Mouse (Mus musculus): ENCODE results near the gene Phldb2.

Gene Phldb2

DNA sequence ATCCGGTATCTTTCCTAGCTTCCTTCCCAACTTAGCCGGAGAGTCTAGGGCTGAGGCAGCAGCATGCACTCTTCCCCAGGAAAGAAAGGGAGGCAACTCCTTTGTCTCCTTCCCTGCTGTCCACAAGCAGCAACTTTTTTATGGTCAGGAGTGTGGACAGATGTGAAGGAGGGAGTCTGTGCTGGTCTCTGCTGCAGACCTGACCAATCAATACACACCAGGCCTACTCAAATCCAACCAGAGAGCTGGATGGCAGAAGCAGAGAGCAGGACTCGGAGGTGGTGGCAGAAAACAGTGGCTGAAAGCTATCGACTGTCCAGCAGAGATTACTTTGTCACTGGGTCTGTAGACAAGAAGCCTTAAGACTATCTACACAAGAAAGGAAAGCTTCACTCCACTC lies at the start of gene Phldb2:
Gene Phldb2 (minus strand): TSS at position 205 of the 400 bp plus-strand sequence.
- no peak for DNase-seq (ENCODE audit: low spot score)

DNA sequence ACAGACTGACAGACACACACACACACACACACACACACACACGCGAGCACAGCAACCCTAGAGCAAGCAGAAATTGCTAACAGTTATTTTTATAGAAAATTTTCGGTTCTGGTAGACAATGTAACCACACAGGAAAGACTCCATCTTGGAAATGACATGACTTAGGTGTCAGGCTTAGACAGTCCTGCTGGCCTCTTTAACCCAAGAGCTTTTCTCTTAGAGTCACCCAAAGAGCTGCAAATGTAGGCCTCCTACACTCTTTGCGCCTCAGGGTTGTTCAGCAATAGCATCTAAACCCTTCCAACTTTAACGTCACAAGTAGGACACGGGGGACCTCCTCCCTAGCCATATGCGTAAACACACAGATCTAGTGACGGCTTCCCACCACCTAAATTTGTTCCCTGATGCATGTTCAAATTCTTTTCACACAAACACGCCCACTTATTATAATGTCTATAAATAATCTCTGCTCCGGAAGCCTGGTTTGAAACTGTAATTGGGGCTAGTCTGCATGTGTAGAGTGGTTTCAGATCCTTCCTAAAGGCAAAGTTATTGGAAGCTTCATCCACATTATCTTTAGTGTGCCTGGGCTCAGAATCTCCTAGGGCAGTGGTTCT lies 48.3 kb upstream of the Phldb2 start:
- no peak for DNase-seq (ENCODE audit: low spot score)

DNA sequence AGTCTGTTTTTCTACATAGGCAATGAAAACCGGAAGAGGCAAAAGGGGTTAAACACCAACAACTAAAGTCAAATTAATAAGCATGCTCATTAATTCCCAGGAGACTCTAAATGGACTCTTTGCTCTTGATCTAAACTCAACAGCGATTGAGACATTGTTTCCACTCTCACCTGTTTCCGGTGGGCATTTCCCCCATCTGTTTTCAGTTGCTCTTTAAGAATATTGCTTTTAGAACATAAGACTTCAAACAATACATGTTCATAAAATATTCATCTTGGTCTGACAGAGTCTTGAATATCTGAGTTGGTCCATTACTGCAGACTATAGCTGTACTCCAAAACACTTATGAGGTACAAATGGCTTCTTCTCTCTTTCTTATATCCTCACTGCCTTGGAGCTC lies 47.6 kb upstream of the Phldb2 start:
- no peak for DNase-seq (ENCODE audit: low spot score)

DNA sequence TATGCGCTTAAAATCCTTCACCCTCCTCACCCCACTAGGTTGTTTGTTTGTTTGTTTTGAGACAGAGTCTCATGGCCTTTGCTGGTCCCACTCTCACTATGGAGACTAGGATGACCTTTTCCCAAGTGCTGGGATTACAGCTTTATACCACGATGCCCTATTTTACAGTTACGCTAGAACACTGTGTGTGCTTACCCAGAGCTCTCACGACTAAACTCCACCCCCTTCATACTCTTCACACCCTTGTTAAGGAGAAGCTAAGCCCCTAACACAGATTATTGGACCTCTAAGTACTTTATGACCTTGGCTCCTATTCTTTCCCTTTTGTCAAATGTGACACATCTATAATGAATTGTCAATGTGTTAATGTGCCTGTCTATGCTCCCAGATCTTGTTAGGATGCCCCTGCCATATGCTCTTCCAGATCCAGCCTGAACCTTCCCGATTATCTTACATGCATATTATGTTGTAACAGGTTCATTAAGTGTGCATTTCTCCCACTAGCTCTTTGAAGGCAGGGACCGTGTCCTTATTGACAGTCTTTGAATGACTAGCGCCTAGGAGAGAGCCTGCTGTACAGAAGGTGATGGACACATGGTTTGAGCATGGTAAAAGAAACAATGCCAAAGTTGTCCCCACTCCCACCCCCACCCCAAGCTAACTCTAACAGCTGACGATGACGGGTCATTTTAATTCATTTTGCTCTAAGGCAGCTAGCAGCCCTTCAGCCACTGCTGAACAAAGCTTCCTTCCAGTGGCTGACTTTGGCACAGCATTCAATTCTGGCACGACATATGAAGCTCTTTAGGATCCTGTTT lies 46.2 kb upstream of the Phldb2 start:
- no peak for DNase-seq (ENCODE audit: low spot score)

DNA sequence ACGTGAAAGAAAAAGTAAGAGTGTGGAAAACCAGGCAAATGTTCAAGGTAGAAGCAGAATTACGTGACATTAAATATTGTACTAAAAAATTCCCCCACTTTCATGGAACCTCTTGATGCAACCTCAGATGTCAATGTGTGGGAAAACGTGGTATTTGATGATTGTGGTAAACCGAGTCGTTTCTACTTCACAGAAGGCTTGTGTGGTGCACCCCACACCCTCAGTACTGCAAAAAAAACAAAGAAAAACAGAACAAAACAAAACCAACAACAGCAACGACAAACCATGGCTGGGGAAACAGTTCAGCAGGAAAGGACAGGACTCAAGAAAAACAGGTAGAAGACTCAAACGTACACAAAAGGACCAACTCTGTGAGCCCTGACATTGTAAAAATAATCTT lies 44.8 kb upstream of the Phldb2 start:
- no peak for DNase-seq (ENCODE audit: low spot score)

DNA sequence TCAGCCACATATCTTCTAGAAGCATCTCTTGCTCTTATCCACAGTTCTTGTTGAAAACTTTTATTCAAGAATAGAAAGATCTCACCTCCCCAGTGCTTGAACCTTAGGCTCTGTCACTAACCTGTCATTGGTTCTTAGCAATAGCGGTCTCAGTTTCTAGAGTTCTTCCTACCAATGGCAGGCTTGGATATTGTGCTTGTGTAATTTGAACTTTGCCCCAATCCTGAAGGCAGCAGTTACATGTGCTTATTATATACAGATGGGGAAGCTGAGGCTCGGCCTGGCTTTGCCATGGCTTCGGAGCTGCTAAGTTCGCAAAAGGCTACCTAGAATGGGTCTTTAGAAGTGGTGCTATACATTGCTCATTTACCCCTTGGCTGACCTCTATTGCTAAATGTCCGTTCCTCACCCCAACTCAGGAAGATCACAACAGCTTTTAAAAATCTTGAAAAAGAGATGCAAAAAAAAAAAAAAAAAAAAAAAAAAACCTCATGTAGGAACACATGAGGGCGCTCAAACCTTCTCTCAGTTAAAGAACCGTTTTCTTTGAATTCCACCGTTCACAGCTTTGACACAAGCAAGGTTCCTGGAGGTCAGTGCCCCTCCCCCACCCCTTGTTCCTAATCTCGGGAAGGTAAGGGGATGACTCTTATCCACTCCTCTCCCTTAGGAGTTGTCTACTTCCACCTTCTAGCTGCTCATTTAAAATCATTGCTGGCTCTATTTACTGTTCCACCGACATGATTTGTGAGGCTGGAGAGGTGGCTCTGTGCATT lies 37.7 kb upstream of the Phldb2 start:
- DNase-seq (ENCODE audit: low spot score): no peak

DNA sequence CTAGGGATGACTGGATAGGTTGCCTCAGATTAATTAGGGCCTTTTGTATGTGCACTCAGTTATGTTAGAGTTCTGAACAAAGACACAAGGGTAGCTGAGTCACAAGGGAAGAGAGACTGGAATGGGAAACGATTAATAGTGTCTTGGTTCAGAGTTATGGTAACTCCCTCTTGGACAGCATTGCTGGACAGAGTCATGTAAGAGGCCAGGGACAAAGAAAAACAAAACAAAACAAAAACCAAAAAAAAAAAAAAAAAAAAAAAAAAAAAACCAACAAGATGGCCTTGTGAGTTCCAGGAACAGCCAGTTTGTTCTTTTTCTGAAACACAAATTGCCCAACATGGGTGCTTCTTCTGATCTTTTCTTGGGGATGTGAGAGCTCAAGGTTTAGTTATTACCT lies 32.8 kb upstream of the Phldb2 start:
- no peak for DNase-seq (ENCODE audit: low spot score)

DNA sequence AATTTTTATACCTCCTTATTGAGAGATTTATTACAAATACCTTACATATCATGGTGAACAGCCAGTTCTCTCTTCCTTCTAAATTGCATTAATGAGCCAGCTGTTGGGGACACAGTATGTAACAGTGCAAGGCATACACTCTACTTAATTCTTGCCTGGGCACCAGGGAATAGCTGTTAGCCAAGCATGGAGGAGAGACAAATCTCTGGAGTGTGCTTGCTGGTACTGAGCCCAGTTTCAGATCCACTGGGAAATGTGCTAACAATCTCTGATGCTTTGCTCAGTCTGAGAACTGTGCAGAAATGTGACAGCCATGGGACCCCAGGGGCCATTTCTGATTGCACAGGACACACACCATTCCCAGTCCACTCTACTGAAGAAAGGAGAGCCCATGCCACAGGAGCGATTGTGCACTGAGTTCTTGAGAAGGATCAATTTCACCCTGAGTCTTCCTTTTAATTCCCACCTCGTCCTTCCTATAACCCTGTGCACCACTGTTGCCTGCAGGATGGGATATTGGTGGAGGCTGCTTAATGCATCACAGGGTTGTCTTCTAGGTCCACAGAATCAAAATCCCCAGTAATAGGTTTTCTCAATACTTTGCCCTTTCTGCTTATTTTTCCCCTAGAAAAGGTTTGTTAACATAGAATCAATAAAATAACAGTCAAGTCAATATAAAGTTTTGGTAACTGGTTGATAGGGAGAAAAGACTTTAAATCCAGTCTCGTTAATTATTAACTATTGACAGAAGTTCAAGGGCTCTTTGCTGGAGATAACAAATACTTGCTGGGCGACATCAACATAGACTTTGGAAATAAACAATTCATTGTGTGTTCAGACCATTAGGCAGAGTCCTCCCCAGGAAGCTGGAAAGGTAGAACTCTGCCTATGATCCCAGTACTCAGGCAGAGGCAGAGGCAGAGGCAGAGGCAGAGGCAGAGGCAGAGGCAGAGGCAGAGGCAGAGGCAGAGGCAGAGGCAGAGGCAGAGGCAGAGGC lies 31.5 kb upstream of the Phldb2 start:
- no peak for DNase-seq (ENCODE audit: low spot score)

DNA sequence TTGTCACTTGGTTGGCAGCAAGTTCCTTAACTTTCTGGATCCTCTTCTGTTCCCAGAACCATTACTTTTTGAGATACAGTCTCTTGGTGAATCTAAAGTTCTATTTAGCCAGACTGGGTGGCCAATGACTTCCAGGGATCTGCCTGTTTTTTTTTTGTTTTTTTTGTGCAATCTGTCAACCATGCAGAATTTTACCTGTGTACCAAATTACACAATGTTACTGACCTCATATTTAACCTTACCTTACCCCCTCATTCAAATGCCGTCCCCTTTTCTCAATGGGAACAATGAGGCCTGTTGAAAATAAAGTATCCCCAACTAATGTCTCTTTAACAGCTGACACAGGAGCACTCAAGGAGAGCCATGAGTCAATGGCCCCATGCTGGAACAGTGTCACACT lies 22.9 kb upstream of the Phldb2 start:
- DNase-seq (ENCODE audit: low spot score): no peak

DNA sequence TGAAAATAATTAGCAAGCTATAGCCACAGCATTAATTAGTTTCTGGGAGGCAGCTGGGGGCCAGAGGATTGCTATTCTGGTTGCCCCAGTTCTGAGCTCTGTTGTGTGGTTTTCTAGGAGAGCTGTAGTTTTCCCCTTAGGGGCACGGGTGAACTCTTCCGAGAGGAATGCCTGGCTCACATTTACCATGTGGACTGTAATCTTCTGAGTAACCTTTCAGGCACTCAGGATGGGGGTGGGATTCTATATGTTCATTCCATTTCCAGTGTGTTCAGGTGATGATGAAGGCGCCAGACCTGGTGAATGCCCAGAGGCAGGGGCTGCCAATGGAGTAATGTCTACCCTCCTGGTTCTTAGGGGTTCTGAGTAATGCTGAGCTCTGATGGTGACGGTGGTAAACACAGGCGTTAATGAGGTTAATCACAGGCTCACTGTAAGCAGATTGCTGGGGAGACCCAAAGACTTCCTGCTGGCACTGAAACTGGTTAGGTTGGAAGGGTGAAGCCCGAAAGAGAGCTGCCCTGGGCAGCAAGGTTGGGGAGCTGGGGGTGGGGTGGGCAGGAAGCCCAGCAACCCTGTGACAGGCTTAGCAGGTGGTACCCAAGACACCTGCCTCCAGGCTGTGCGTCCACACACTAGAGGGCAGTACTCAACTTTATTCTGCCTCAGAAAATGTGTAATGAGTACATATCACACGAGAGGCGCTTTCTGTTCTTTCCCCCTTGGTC lies 20.7 kb upstream of the Phldb2 start:
- no peak for DNase-seq (ENCODE audit: low spot score)

DNA sequence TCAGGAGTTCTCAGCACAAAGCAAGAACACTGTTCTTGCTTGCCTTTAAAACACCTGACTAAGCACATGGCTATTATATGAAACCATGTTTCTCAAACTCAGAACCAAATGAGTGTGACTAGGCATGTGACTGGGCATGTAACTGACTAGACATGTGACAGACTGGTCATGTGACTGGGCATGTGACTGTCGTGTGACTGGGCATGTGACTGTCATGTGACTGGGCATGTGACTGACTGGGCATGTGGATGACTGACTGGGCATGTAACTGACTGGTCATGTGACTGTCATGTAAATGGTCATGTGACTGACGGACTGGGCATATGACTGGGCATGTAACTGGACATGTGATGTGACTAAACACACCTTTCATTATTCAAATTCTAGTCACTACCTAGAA lies 16.8 kb upstream of the Phldb2 start:
- no peak for DNase-seq (ENCODE audit: low spot score)

DNA sequence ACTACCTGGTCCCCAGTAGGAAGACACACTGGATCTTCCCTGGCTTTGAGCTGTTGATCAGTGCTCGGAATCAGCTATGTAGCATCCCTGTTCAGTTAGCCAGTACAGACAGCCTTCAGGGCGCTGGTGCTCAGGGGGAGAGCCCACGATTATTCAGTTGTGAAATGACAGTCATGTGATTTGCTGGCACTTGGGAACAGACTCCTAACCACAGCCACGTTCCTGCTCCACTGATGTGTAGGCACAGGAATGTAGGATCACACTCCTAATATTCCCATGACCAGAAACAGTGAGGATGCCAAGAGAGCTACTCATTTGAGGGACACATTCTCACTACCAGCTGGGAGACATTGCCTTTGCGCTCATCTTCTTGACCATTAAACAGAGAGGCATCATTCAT lies 15.3 kb upstream of the Phldb2 start:
- DNase-seq (ENCODE audit: low spot score): no peak

DNA sequence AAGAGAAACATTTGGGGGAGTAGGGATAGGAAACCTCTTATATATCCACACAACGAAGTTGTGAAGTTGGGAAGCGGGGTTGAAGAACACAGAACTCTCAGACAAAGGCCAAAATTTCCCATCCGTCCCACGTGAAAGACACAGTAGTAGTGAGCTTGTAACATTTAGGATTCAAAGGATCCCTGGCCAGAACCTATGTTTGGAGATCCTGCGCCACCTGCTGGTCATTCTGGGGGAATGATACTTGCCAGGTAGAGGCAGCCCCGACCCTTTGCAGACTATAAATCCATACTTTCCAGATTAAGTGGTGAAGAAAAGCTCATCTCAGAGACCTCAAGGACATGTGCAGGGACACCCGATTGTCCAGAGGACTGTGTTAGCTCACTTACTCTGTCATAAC lies 14.1 kb upstream of the Phldb2 start:
- DNase-seq (ENCODE audit: low spot score): peak; percentile 73

DNA sequence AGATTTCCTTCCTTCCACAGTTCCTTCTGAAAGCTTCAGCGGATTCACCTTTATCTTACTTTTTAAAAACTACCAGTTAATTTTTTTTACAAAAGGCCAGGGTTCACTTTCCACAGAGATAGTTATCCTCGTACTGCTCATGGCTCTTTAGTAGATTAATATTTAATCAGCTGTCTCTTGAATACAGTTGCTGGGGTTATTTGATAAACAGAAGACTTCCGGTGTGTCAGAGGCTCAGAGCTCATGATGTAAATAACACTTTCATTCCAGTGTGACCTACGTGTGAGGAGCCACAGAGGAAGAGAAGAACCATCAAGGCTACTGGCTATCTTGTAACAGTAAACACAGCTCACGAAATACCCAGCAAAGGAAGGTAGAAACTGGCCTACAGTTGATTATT lies 13.2 kb upstream of the Phldb2 start:
- DNase-seq (ENCODE audit: low spot score): no peak

DNA sequence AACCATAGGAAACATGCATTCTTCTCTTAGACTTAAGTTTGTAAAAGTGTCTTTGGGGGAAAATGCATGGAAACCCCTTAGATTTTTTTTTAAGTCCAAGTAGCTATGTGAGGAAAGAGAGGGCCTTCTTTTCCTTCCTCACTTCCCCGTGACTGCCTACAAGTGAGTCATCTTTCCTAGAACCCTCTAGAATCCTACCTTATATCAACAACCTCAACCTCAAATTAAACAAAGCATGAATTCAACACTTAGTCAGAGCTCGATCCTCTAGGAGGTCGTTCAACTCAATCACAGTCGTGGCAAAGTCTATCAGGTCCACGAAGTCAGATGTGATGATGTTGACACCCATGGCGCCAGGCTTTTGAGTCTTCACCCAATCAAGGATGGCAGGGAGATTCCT lies 11.4 kb upstream of the Phldb2 start:
- DNase-seq (ENCODE audit: low spot score): no peak

DNA sequence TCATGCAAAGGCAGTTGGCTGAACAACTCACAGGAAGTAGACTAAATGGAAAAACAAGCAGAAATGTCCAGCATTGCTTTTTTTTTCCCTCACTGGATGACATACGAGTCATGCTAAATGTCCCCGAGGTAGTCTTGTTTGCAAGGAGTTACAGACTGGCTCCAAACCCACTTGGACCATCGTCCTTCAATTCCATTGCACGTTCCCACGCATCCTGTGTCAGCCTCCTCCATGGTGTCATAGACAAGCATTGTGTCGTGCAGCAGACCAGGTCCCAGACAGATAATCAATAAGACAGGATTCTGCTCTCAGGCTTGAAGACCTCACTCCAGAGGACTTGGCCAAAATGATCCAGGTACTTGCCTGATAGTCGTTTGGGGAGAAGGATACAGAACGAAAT lies 10.4 kb upstream of the Phldb2 start:
- no peak for DNase-seq (ENCODE audit: low spot score)

DNA sequence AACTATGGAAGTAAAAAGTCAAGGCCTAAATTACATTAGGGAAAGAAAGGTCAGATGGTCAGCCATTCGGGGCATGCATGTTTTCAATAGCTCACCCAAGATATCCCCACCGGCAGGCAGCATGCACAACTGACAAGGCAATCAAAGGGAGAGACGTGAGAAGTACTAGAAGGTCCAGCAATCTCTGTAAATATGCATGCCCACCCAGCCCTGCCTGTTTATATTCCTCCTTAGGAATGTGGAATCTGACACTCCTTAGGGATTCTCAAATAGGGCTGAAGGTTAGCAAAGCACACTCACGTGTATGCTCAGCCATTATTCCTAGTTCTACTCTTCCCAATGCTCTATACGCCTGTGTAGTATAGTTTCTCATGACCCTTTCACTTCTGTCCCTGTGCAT lies 9.7 kb upstream of the Phldb2 start:
- DNase-seq (ENCODE audit: low spot score): no peak

DNA sequence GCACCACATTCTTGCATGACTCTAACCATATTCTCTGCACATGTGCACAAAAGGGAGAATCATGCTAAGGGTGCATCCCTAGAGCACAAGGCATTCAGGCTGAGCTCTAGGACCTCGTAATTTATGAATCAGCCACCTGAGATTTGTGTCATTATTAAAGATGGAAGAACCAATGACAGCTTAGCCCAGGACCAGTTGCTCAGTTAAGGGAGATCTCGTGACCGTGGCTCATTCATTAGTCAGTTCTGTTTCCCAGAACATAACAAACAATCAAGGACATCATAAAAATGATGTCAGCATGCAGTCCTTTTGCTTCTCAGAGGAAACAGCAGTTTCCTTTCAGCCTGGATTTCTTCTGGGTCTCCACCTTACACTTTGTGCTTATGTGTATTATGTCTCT lies 7.6 kb upstream of the Phldb2 start:
- no peak for DNase-seq (ENCODE audit: low spot score)

DNA sequence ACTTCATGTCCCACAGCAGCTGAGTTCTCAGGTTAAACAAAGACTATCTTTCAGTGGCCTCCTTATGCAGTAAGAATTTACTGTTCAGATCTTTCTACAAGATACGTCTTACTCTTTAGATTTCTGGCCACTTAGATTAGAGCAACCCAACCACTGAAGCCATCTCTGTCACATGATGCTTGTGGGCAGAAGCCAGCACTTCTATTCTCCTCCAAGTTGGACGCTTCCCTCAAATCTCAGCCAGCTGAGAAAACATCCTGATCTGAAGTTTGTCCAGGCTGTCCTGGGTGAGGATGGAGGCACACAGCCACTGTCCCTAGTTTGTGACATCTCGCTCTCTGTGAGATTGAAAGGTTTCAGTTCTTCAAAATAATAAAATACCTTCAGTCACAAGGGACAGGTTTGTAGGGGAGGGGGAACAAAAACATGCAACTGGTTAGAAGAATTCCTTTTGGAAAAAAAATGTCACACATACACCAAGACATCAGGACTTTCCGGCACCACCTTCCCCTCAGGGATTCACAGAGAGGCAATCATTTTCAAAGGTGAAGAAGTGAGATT lies 3.1 kb upstream of the Phldb2 start:
- no peak for DNase-seq (ENCODE audit: low spot score)

DNA sequence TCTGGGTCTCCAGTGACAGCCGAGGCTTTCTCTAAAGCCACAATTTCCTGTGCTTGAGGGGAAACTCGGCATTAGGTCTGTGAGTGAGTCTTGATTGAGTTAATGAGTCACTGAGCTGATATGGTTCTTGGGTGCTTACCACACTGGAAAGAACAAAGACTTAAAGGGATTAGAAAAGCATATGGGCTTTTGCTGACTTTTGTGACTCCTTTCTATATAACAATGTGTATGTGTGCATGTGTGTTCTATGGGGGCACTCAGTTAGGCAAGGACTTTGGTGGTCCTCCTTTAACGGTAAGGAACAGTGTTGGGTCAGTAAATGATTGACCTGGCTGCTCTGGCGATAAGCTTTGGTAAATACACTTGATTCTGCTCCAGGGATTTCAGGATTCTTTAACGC lies 897 bp downstream of the Phldb2 start:
- no peak for DNase-seq (ENCODE audit: low spot score)

DNA sequence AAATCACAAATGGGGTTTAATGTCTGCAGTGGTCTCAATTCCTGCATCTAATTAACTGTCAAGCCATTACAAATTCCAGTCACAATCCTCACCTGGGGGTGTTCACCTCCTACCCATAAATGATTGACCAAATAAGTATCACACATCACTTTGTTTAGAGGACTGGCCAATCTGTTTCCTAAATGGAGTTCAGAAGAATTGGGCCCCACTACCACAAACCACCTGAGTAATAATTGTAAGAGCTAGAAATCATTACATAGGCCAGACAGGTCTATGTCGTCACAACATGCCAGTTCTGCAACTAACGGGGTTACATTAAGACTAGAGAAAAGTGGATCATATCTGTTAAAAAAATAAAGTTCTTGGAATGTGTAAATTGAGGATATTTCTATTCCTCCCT lies 1.4 kb downstream of the Phldb2 start:
- DNase-seq (ENCODE audit: low spot score): no peak

Measured in layer of hippocampus, adult 11-12 months (tissue).